Mouse (Mus musculus) spleen, embryonic (tissue): ENCODE data around the gene Igsf9.

Source experiments
- CTCF ChIA-PET: fragments of 350-600 bp; sonication (Branson Sonifier 250); formaldehyde crosslinking; loops from one replicate; lab custom pipeline; 2022; lab: Charles Lee

Gene Igsf9

DNA sequence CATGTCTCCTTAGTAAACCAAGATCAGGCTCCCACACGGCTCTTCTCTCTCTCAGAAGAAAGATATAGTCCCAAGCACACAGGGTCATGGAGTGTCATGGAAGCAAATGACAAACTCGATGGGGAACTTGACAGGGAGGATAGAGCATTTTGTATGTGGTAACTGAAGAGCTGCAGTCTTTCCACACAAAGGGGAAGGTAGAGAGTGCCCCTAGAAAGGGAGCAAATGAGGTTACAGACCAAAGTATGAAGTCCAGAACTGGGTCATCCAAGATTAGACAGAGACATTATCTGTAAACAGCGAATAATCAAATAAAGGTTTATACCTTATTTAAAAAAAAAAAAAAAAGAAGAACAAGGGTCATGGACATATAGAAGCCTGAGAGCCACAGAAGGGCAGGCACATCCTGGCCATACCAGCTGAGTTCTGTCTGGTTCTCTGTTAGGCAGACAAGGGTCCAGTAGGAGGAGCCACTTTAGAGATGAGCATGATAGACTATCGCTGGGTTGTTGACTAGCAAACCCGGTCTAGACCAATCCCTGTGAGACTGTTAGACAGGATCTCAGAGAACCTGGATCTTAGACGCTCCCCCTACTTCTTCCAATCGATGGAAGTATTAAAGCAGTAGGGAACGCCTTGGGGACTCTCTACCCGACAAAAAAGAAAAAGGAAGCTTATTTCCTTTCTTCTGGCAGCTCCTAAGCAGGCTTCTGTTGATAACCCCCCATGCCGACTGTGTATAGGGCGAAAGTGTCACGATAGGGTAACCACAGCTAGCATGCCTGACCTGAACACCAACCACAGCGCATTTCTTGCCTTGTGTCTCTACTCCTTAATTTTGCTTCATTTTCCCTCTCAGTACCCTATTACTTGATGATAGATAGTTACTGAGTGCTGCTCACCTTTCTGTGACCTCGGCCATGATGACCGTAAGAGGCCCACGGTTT is 17.9 kb upstream of the Igsf9 start:
- CTCF ChIA-PET: no interaction called here

DNA sequence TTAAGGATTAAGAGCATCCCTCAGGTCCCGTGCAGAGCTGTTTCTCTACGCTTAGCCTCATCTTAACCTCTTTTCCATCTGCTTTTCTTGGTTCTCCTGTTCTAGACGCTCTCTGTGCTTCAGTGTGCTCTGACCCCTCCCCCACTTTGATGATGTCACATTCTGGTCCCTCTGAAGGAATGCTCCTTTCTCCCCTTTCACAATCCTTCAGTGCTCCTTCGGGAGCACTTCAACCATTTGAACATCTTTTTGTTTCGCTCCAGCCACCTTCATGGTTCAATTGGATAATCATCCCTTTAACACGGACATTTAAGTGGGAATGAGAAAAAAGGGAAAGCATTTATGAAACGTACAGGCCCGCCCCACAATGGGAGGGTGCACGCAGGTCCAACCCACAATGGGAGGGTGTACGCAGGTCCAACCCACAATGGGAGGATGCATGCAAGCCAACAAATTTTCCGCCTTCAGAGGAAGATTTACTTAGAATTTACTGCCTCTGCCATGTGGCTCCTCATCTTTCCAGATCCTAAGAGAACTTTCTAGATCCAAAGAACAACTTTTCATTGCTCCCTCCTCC is 13.2 kb upstream of the Igsf9 start:
- CTCF ChIA-PET: no interaction called here

DNA sequence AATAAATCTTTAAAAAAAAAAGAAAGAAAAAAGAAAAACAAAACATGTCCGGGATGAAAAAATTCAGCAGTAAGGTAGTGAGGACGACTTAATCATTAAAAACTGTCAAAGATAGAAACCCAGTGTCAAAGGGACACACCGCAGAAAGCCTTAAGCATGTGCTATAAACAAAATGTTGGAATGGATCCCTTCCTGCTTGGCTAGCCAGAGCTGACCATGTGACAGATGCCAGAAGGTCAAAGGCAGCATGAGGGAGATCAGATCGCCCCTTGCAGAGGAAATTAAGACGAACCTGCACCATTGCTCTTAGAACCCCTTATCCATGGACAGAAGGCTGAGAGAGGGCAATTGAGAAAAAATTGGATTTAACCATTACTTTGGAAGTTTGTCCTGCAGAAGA is 12.2 kb upstream of the Igsf9 start:
- CTCF ChIA-PET: no interaction called here

DNA sequence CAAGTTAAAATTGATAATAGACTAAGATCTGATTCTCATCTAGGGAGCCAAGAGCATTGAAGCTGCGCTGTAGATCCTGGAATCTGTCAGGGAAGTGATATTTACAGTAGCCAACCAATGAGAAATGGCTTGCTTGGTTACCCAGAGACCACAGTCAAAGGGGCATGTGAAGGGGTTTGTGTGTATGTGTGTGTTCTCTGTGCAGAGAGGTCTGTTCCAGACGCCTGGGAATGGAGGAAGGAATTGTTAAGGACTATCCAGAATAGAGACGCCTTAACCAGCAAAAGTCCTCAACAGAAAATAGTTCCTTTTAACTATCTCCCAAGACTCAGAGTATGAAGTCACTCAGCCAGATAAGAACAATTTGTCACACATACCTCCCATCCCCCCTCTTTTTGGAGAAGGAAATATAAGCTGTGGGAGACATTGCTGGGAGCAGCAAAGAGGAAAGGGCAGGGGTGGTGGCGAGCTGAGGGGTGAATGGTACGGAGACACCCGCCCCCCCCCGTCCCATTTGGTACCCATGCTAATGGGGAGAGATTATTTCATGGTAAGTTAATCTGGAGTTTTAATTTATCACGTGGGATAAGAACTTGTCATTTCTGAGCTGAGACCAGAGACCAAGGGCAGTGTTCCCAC is 11.7 kb upstream of the Igsf9 start:
- CTCF ChIA-PET: interaction anchor here (0.7 kb wide), 1 partner anchor 61 kb away, joined by 5 read pairs; no protein-coding TSS in a partner anchor

DNA sequence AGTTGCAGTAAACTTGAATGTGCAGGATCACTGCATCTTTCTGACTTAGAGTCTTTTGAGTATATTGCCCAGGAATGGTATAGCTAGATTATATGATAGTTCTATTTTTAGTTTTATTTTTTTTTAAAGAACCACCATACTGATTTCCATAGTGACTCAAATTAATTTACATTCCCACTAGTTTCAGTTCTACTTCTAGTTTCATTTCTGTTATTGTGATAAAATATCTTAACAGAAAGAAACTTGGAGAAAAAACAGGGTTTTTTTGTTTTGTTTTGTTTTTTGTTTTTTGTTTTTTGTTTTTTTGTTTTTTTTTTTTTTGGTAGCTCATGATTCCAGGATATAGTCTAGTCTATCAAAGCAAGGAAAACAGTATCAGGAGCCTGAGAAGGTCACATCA is 8.7 kb upstream of the Igsf9 start:
- CTCF ChIA-PET: no interaction called here

DNA sequence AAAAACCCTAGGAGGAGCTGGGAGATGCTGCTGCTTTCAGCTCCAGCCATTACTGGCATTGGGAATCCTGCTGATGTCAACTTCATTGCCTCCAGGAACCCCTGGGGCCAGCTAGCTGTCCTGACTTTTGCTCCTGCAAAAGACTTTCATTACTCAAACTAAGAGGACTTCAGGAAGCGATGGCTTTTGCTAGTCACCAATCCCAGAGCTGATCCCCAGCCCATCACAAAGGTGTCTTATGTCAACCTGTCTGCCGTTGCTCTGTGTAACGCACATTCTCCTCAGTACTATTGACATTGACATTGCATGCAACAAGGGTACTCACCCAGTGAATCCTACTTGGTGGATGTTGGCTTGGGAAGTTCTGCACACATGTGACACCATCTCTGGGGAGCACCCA is 7.4 kb upstream of the Igsf9 start:
- CTCF ChIA-PET: interaction anchor here (0.6 to 1.1 kb wide), 2 partner anchors 39 to 46 kb away, joined by 4 to 9 read pairs; partner anchors contain the start of gene Cfap45

DNA sequence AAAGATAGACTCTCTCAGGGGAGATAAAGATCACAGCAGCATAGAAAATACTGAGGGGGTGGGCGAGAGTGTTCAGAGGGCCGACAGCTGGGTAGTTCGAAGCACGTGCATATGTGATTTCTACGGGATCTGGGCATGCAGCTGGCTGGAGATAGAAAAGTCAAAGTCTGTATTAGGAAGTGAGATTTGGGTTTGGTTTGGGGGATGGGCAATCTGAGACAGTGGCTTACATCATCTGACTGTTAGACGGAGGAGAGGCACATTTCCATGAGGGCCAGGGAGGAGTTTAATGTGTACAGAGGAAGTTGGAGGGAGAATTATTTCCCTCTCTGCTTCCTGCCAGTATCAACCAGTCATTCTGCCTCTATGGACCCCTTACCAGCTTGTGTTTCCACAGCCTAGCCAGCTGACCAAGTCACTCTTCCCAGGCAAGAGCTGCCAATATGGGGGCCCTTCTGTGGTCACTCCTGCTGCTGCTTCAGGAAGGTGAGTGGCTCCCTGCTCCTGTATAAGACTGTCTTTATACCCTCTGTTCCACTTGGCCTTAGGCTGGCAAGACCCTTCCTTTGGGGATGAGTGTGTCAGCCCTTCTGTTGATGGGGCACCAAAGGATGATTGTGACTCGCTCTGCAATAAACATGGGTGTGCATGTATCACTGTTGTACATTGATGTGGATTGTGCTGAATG is 6.4 kb upstream of the Igsf9 start, which contains the start of gene Slamf9:
Gene Slamf9 (plus strand): TSS at position 305 of the 688 bp plus-strand sequence.
- CTCF ChIA-PET: interaction anchor here (0.5 to 1.1 kb wide), 2 partner anchors 38 to 49 kb away, joined by 4 to 9 read pairs; no protein-coding TSS in a partner anchor

DNA sequence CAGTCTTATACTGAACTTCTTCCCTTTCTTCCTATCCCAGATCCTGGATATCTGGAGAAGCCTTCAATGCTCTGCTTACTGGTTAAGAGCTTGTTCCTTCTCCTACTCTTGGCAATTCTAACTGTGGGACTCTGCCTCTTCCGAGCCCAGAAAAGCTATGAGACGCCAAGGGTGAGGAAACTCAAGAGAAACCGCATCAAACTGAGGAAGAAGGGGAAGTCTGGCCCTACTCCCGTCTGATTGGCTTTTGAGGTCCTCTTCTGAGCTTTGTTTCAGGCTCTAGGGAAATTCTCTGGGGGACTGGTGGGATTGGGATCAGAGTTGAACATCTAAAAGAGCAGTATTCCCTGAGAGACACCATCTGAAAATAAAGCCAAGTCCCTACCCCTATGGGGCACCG is 3.6 kb upstream of the Igsf9 start:
- CTCF ChIA-PET: no interaction called here

DNA sequence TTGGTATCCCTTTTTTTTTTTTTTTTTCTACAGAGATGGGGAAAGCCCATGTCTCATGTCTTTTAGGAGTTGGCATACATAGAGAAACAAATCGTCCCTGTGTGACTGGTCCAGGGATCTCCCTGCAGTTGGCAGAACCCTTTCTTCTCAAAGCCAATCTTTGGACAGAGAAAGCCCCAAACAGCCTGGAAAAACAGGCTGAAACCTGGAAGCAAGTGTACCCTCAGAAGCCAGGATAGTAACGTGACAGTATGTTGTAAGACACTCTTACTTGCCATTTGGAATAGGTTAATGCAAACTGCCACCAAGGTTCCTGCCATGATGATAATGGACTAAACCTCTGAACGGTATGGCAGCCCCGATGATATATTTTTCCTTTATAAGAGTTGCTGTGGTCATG is 1.2 kb upstream of the Igsf9 start:
- CTCF ChIA-PET: no interaction called here

DNA sequence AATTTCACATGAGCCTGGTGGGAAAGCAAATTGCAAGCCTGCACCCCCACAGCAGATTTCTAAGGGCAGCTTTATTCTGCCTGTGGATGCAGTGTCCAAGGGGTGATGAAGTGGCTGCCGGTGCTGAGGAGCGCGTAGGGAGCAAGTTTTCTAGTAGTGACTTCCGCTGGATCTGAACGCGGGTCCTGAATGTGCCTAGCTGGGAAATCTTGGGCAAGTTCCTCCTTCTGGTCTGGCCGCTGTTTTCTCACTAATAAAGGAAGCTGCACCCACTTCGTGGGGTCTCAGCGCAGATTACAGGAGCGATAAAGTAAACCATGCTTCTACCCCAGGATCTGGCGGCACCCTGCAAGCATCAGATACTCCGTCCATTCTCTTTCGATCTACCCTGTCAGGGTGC is 477 bp upstream of the Igsf9 start:
- CTCF ChIA-PET: interaction anchor here (0.6 kb wide), 3 partner anchors 14 to 298 kb away, joined by 4 read pairs; no protein-coding TSS in a partner anchor

DNA sequence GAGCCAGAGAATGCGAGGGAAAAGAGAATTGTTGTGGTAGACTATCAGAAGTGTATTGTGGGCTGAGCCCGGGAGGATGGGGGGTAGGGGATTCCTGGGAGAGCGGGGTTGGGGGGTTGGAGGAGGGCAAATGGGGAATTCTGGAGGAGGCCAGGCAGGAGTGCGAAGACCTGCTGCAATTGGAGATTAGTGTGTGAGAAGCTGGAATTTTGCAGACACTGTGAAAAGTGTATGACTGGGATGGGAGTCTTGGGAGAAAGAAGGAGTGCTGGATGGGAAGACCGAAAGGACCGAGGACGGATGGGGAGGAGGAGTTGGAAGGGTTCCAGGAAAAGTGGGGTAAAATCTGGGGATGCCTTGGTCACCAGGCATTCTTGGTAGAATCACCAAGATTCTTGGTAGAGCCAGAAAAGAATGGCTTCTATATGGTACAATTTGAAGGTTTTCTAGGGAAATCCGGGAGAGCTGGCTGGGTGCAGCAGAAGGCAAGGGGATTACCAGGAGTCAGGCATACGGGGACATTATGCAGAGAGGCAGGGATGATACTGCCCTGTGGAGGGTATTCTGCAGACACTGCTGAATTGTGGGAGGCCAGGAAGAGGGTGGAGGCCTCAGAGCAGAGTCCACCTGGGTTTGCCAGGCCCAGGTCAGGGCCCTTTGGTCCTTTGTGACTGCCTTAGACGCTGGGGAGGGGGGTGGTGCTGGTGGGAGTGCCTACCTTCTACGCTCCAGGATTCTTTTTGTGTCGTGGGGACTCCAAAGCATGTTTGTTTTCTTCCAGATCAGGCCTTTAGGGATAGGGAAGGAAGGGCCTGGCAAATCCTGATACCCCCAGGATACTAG is 1.2 kb downstream of the Igsf9 start:
- CTCF ChIA-PET: interaction anchor here (0.5 to 1.3 kb wide), 2 partner anchors 8 to 69 kb away, joined by 3 read pairs; no protein-coding TSS in a partner anchor

DNA sequence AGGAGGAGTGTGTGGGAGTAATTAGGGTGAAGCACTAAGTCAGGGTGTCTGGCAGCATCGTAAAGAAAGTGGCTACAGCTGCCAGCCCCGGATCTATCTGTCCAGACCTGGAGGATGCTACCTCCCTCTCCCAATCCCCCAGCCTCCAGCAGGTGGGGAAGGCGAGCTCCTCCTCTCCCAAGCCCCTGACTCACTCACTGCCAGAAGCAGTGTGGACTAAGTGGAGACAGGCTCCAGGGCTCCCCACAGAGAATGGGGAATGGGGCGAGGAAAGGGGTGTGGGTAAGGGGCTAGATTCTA is 1.7 kb downstream of the Igsf9 start:
- CTCF ChIA-PET: interaction anchor here (1.3 kb wide), 1 partner anchor 70 kb away, joined by 3 read pairs; no protein-coding TSS in a partner anchor

DNA sequence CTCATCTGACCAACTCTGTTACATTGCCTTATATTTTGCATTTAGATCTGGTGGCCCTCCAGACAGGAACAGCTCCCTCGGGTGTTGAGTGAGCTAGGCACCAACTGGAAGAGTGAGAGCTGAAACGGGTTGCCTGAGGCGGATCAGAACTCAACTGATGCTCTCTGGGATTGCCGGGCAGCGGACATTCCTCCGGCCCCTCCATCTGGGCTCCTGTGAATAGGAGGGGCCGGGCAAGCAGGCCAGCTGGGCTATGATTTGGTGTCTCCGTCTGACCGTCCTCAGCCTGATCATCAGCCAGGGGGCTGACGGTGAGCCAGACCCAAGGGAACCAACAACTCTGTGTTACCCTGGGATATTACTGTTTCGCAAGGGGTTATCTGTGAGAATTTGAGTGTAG is 2.6 kb downstream of the Igsf9 start:
- CTCF ChIA-PET: no interaction called here

DNA sequence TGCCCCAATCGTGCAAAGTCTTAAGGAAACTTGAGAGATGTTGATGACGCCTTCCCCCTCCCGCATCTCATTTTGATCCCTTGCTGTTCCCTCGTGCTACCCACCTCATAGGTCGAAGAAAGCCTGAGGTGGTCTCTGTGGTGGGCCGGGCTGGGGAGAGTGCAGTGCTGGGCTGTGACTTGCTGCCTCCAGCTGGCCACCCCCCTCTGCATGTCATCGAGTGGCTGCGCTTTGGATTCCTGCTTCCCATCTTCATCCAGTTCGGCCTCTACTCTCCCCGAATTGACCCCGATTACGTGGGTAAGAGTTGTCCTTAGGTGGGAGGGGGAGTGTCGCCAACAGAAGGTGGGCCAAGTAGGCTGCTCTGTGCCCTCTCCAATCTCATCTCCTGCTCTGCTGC is 3.1 kb downstream of the Igsf9 start:
- CTCF ChIA-PET: no interaction called here

DNA sequence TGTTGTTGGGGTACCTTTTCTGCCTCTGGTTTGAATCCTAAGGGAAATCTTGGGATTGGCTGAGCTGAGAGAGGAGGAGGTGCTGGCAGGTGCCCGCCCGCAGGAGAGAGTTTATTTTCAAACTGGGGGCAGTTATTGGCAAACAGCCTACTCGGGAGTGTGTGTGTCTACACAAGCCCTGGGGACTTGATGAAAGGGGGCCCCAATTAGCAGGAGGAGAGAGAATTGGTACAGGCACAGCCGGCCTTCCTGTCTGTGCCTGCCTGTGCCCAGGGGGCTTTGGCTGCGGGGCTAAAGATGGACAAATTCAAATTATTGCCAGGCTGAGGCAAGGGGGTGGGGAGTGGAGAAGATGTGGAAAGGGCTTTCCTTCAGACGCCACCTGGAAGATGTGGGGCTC is 4.2 kb downstream of the Igsf9 start:
- CTCF ChIA-PET: no interaction called here

DNA sequence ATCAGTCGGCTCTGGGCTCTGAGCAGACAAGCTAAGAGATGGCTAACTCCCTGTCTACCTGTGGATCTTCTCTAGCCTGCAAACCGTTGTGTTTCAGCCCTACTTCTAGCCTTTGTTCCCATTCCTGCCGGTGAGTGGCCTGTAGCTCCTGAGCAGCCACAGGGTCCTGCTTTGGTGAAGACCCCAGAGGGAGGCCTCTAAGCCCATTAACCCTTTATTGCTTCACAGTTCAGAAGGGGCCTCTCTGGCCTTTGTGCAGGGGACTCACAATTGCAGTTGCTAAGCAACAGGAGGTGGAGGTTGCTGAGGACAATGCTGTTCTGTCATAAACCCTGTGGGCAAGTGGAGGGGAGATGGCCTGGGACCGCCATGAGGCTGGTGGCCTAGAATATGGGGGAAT is 4.6 kb downstream of the Igsf9 start:
- CTCF ChIA-PET: no interaction called here

DNA sequence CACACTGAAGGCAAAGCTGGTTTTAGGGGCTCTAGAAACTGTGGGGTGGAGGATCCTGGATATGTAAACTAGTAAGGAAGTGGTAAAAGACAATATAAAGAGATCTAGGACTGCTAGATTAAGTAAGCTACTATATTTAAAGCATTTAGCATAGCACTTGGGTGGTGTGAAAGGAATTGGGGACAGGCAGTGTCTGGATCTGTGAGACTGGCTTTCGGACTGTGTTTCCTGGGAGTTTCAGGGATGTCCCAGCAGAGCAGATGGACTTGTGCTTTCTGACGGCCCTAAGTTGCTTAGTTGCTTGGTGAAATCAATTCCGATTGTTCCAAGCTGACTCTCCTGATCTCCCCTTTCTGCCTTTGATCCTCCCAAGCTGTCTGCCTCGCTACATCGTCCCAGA is 5.1 kb downstream of the Igsf9 start:
- CTCF ChIA-PET: no interaction called here

DNA sequence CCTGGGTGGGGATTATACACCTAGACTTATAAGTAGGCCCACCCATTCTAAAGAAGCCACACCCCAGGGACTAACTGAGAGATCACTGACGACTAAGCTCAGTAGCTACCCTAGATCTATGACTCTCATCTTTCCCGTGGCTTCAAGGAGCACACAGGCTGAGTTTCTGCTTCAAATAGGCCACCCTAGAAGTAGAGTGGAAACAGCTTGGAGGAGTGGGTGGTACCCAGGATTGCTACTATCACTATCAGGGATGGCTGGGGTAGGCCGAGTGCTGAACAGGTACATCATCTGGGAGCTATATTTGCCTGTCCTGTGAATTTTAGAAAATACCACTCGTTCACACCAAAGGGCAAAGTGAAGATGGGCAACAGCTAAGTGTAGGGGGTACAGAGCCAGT is 6.3 kb downstream of the Igsf9 start:
- CTCF ChIA-PET: no interaction called here

DNA sequence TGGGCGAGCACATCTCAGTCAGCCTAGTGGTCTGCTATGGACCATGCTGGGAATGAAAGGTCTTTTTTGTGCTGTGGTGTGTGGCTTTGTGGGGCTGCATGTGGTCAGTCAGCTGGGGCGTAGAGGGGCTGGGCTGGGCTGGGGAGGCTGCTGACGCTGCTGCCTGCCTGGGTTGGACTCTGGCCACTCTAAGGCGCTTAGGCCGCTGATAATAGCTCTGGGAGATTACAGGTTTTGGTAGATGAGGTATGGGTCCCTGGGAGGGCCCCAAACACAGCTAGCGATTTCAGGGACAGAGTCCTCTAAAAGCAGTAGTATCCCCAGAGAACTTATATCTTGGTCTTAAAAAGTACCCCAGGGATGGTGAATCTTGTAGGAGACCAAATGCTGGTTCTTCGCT is 7.2 kb downstream of the Igsf9 start:
- CTCF ChIA-PET: no interaction called here

DNA sequence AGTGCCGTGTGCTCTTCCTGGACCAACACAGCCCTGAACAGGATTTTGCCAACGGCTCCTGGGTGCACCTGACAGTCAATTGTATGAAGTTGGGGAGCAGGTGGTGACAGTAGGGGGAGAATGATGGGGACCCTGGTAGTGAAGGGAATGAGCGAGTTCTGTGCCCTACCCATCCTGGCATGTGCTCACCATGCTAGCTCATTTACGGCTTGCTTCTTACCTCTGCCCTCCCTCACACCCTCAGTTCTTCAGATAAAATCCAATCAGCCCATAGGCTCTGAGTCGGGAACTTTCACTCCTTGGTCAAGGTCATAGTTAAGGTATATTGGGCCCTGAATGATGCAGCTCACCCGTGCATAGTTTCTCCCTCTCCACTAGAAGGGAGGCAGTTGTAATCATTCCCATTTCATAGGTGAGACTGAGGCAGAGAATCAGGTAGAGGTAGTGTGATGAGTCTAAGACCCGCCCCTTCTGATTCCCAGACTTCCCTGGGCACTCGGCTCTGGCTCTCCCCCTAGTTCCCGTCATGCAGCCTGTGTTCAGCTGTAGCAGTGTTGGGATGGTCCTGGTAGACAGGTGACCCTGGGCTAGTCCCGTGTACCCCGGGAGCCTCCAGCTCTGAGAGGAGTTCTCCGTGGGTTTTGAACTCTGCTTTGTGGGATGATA is 8.1 kb downstream of the Igsf9 start:
- CTCF ChIA-PET: interaction anchor here (0.9 to 2.5 kb wide), 3 partner anchors 26 to 81 kb away, joined by 3 to 14 read pairs (median 4); no protein-coding TSS in a partner anchor
